Mouse (Mus musculus) neural tube, embryonic 15.5 days (tissue): ENCODE measurements at regions not wholly inside any gene's neighbourhood (a gene's known extent, or its start where the extent isn't known, plus 50 kb on each side); places are given as distances from the start of the nearest gene placed in this dataset.
A peak's percentile ranks its signal among the peaks of the same experiment; 100 is the strongest.

Source experiments
- ATAC-seq: fragments of 200-750 bp; cut with Nextera tagmentation; 2 replicates; pipeline ENCODE4 v1.8.0; 2017; ENCODE audit warnings: mild to moderate bottlenecking, moderate TSS enrichment, moderate library complexity; ENCODE audit not compliant: low FRiP score
- H3K27ac ChIP-seq: fragments of 300-500 bp; sonication (generic); replicated peaks from 2 replicates; pipeline ENCODE4 v1.5.1; 2015; ENCODE audit warnings: mild to moderate bottlenecking, inconsistent platforms
- H3K27me3 ChIP-seq: fragments of 300-500 bp; sonication (generic); replicated peaks from 2 replicates; pipeline ENCODE4 v1.6.1; 2015; ENCODE audit warnings: inconsistent platforms
- H3K36me3 ChIP-seq: fragments of 300-500 bp; sonication (generic); 2 replicates; pipeline ENCODE4 v1.6.1; 2015; ENCODE audit warnings: inconsistent platforms
- H3K4me1 ChIP-seq: fragments of 300-500 bp; sonication (generic); 2 replicates; pipeline ENCODE4 v1.6.1; 2015; ENCODE audit warnings: inconsistent platforms
- H3K4me2 ChIP-seq: fragments of 300-500 bp; sonication (generic); 2 replicates; pipeline ENCODE4 v1.6.1; 2015; ENCODE audit warnings: inconsistent platforms, mild to moderate bottlenecking, moderate library complexity
- H3K4me3 ChIP-seq: fragments of 300-500 bp; sonication (generic); replicated peaks from 2 replicates; pipeline ENCODE4 v1.5.1; 2015; ENCODE audit warnings: mild to moderate bottlenecking, inconsistent platforms
- H3K9ac ChIP-seq: fragments of 300-500 bp; sonication (generic); replicated peaks from 2 replicates; pipeline ENCODE4 v1.6.1; 2015; ENCODE audit warnings: mild to moderate bottlenecking, inconsistent platforms
- H3K9me3 ChIP-seq: fragments of 300-500 bp; sonication (generic); replicated peaks from 2 replicates; pipeline ENCODE4 v1.6.1; 2016; ENCODE audit warnings: inconsistent platforms
- WGBS: fragments of 180-500 bp; shearing (Covaris S2); methylation state at CpG from one replicate; pipeline ENCODE4 v1.1.7; 2015; ENCODE audit warnings: mixed read lengths; 5-methylcytosine and 5-hydroxymethylcytosine counted together

GRCm38 (mm10) chr8:6227901-6228300, 1122.8 kb upstream of the Slc10a2 start:
- no peak overlapping the region for H3K9ac ChIP-seq
- ATAC-seq = no peak
- no peaks in the 10 kb centered on the region for H3K4me1 ChIP-seq
- WGBS = 68% methylated on average over 1 of the region's 1 CpGs
- no peak overlapping the region for H3K4me3 ChIP-seq
- no peaks in the 10 kb centered on the region for H3K36me3 ChIP-seq
- no peak overlapping the region for H3K27ac ChIP-seq
- H3K27me3 ChIP-seq = no peaks in the 10 kb centered on the region
- H3K9me3 ChIP-seq = no peaks in the 10 kb centered on the region
- no peak overlapping the region for H3K4me2 ChIP-seq

- no peaks in the 10 kb centered on the region for H3K36me3 ChIP-seq
- WGBS = 90% methylated on average over 1 of the region's 1 CpGs
- no peak overlapping the region for H3K27ac ChIP-seq
- ATAC-seq = no peak
- no peaks in the 10 kb centered on the region for H3K4me1 ChIP-seq
- H3K4me3 ChIP-seq = no peak overlapping the region
- no peak overlapping the region for H3K4me2 ChIP-seq
- no peak overlapping the region for H3K9ac ChIP-seq
- H3K9me3 ChIP-seq = no peaks in the 10 kb centered on the region
- no peaks in the 10 kb centered on the region for H3K27me3 ChIP-seq
Measured at GRCm38 (mm10) chr8:6225194-6225593, 1120.0 kb upstream of the Slc10a2 start.

GRCm38 (mm10) chr8:6207617-6208349, 1102.6 kb upstream of the Slc10a2 start:
- Histone ChIP-seq H3K27ac (no peak overlapping the region), H3K4me3 (no peak overlapping the region), H3K4me2 (no peak overlapping the region), H3K9me3 (no peaks in the 10 kb centered on the region), H3K4me1 (peaks cover 6% of the 10 kb centered on the region; the same call in 1 of the 2 replicates), H3K27me3 (no peaks in the 10 kb centered on the region), H3K36me3 (no peaks in the 10 kb centered on the region), H3K9ac (no peak overlapping the region)
- WGBS = 22% methylated on average over 2 of the region's 2 CpGs
- ATAC-seq = peak; percentile 53; the same call in 1 of the 2 replicates

GRCm38 (mm10) chr8:6204051-6204745, 1099.0 kb upstream of the Slc10a2 start:
- H3K27ac ChIP-seq = no peak overlapping the region
- H3K4me3 ChIP-seq = no peak overlapping the region
- H3K9me3 ChIP-seq = no peaks in the 10 kb centered on the region
- H3K36me3 ChIP-seq = no peaks in the 10 kb centered on the region
- WGBS = 30% methylated on average over 3 of the region's 3 CpGs
- H3K4me1 ChIP-seq = peaks cover 6% of the 10 kb centered on the region; the same call in 1 of the 2 replicates
- no peaks in the 10 kb centered on the region for H3K27me3 ChIP-seq
- no peak overlapping the region for H3K4me2 ChIP-seq
- no peak overlapping the region for H3K9ac ChIP-seq
- ATAC-seq = no peak

GRCm38 (mm10) chr8:6191431-6191830, 1086.3 kb upstream of the Slc10a2 start:
- Histone ChIP-seq H3K9ac (no peak overlapping the region), H3K27ac (no peak overlapping the region), H3K27me3 (no peaks in the 10 kb centered on the region), H3K4me1 (no peaks in the 10 kb centered on the region), H3K4me3 (no peak overlapping the region), H3K36me3 (no peaks in the 10 kb centered on the region), H3K9me3 (no peaks in the 10 kb centered on the region), H3K4me2 (no peak overlapping the region)
- 96% methylated on average over 2 of the region's 2 CpGs for WGBS
- ATAC-seq = no peak

- H3K36me3 ChIP-seq = no peaks in the 10 kb centered on the region
- H3K9ac ChIP-seq = no peak overlapping the region
Measured at GRCm38 (mm10) chr8:6188422-6188821, 1083.3 kb upstream of the Slc10a2 start.

GRCm38 (mm10) chr8:6186561-6186960, 1081.4 kb upstream of the Slc10a2 start:
- no peak for ATAC-seq
- 67% methylated on average over 1 of the region's 1 CpGs for WGBS
- Histone ChIP-seq H3K4me1 (no peaks in the 10 kb centered on the region), H3K4me2 (no peak overlapping the region), H3K9me3 (no peaks in the 10 kb centered on the region), H3K27ac (no peak overlapping the region), H3K36me3 (no peaks in the 10 kb centered on the region), H3K9ac (no peak overlapping the region), H3K4me3 (no peak overlapping the region), H3K27me3 (no peaks in the 10 kb centered on the region)

More at GRCm38 (mm10) chr8:6188422-6188821, 1083.3 kb upstream of the Slc10a2 start:
- no peaks in the 10 kb centered on the region for H3K4me1 ChIP-seq
- no peaks in the 10 kb centered on the region for H3K27me3 ChIP-seq
- no peak overlapping the region for H3K4me2 ChIP-seq
- WGBS = 83% methylated on average over 2 of the region's 2 CpGs
- no peak for ATAC-seq
- H3K9me3 ChIP-seq = no peaks in the 10 kb centered on the region
- no peak overlapping the region for H3K27ac ChIP-seq
- H3K4me3 ChIP-seq = no peak overlapping the region

GRCm38 (mm10) chr8:6179602-6180001, 1074.5 kb upstream of the Slc10a2 start:
- ATAC-seq = no peak
- Histone ChIP-seq H3K9me3 (no peaks in the 10 kb centered on the region), H3K9ac (no peak overlapping the region), H3K4me3 (no peak overlapping the region), H3K36me3 (no peaks in the 10 kb centered on the region), H3K4me1 (no peaks in the 10 kb centered on the region), H3K27me3 (no peaks in the 10 kb centered on the region), H3K27ac (no peak overlapping the region), H3K4me2 (no peak overlapping the region)
- WGBS = 65% methylated on average over 3 of the region's 3 CpGs

GRCm38 (mm10) chr8:6166433-6166832, 1061.3 kb upstream of the Slc10a2 start:
- ATAC-seq = no peak
- H3K4me3 ChIP-seq = no peak overlapping the region
- H3K27ac ChIP-seq = no peak overlapping the region

GRCm38 (mm10) chr8:6165230-6165629, 1060.1 kb upstream of the Slc10a2 start:
- 65% methylated on average over 3 of the region's 3 CpGs for WGBS
- no peak for ATAC-seq
- Histone ChIP-seq H3K4me3 (no peak overlapping the region), H3K4me2 (no peak overlapping the region), H3K27me3 (no peaks in the 10 kb centered on the region), H3K36me3 (no peaks in the 10 kb centered on the region), H3K9ac (no peak overlapping the region), H3K4me1 (no peaks in the 10 kb centered on the region), H3K27ac (no peak overlapping the region), H3K9me3 (no peaks in the 10 kb centered on the region)

More at GRCm38 (mm10) chr8:6166433-6166832, 1061.3 kb upstream of the Slc10a2 start:
- Histone ChIP-seq H3K4me2 (no peak overlapping the region), H3K9me3 (no peaks in the 10 kb centered on the region), H3K36me3 (no peaks in the 10 kb centered on the region), H3K27me3 (no peaks in the 10 kb centered on the region), H3K9ac (no peak overlapping the region), H3K4me1 (no peaks in the 10 kb centered on the region)

- Histone ChIP-seq H3K9ac (no peak overlapping the region), H3K27me3 (no peaks in the 10 kb centered on the region), H3K36me3 (no peaks in the 10 kb centered on the region), H3K9me3 (no peaks in the 10 kb centered on the region), H3K4me1 (no peaks in the 10 kb centered on the region), H3K4me3 (no peak overlapping the region), H3K27ac (no peak overlapping the region), H3K4me2 (no peak overlapping the region)
- no peak for ATAC-seq
- 76% methylated on average over 1 of the region's 1 CpGs for WGBS
Measured at GRCm38 (mm10) chr8:6164758-6165157, 1059.6 kb upstream of the Slc10a2 start.

- ATAC-seq = no peak
- Histone ChIP-seq H3K4me3 (no peak overlapping the region), H3K27ac (no peak overlapping the region), H3K9me3 (no peaks in the 10 kb centered on the region), H3K36me3 (no peaks in the 10 kb centered on the region), H3K9ac (no peak overlapping the region), H3K4me2 (no peak overlapping the region), H3K4me1 (no peaks in the 10 kb centered on the region), H3K27me3 (no peaks in the 10 kb centered on the region)
- WGBS = 84% methylated on average over 4 of the region's 4 CpGs
Measured at GRCm38 (mm10) chr8:6144588-6144987, 1039.4 kb upstream of the Slc10a2 start.
